Mouse (Mus musculus): ENCODE data around the gene Tars. TPM values are rescaled to one million over a fixed set of nuclear protein-coding genes. Genes with fewer than 3 reads are reported as not detected.

Tars gene
- polyA plus RNA-seq, 1 experiment from 2014 or later: 69.3 TPM

DNA sequence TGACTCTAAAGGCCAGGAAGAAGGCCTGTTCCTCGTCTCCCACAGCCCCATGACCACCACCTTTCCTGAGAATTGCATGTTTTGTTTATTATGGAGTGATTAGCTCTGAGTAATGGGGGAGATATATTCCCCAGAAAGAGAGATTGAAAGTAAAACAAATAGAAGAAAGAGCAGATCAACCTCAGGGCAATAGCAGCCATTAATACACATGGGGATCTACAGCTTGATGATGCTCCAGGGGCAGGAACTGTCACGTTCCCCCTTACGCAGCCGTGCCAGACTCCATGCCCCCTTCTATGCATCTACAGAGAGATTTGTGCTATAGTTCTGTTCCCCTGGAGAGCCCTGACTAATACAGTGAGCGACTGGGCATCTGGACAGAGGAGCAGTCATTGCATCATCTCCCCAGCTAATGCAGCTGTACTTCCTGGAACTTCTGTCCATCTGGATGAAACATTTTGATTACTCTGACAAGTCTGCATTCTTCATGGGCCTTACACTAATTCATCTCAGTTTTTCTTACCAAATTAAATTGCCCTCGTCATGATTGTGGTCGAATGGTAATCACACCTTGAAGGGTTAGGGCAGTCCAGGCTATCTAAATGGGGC, 28.9 kb downstream of the Tars start:
- 67% methylated on average over 7 of the region's 7 CpGs for WGBS
- Histone ChIP-seq H3K36me3 (ENCODE audit: control insufficient read depth, insufficient read depth, low read length) (no peaks in the 10 kb centered on the region), H3K9ac (ENCODE audit: low read depth, low read length) (no peak overlapping the region), H3K9me3 (ENCODE audit: control insufficient read depth, low read length) (no peaks in the 10 kb centered on the region), H3K27me3 (replicated peaks; ENCODE audit: control insufficient read depth, insufficient read depth, low read length) (no peaks in the 10 kb centered on the region), H3K4me3 (ENCODE audit: low read length) (no peak overlapping the region), H3K4me2 (ENCODE audit: low read depth, low read length) (no peak overlapping the region), H3K27ac (ENCODE audit: low read length) (no peak overlapping the region), H3K4me1 (ENCODE audit: control insufficient read depth, insufficient read depth, low read length) (peaks cover 3% of the 10 kb centered on the region; the same call in 1 of the 2 replicates)
- no peak for ATAC-seq

DNA sequence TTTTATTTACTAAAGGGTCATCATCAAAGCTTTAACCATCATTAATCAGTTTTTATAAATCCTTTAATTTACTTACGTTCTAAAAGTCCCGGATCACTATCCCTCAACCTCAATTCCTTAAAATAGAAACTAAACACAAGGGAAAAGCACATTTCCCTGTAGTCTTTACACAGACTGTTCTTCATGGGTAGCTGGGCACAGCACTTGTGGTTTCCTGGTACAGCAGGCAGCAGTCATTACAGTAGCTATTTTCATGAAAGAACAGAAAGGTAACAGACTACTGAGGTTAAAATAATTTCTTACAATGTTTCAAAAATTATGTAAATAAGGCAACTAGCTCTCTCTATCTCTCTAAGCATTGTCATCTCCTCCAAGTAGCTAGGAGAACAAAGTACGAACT, 29.9 kb downstream of the Tars start:
- Histone ChIP-seq H3K9ac (ENCODE audit: low read depth, low read length) (no peak overlapping the region), H3K4me2 (ENCODE audit: low read depth, low read length) (no peak overlapping the region), H3K4me3 (ENCODE audit: low read length) (no peak overlapping the region), H3K27me3 (replicated peaks; ENCODE audit: control insufficient read depth, insufficient read depth, low read length) (no peaks in the 10 kb centered on the region), H3K27ac (ENCODE audit: low read length) (no peak overlapping the region), H3K36me3 (ENCODE audit: control insufficient read depth, insufficient read depth, low read length) (no peaks in the 10 kb centered on the region), H3K4me1 (ENCODE audit: control insufficient read depth, insufficient read depth, low read length) (no peaks in the 10 kb centered on the region), H3K9me3 (ENCODE audit: control insufficient read depth, low read length) (no peaks in the 10 kb centered on the region)
- no peak for ATAC-seq
- WGBS: 66% methylated on average over 3 of the region's 3 CpGs

DNA sequence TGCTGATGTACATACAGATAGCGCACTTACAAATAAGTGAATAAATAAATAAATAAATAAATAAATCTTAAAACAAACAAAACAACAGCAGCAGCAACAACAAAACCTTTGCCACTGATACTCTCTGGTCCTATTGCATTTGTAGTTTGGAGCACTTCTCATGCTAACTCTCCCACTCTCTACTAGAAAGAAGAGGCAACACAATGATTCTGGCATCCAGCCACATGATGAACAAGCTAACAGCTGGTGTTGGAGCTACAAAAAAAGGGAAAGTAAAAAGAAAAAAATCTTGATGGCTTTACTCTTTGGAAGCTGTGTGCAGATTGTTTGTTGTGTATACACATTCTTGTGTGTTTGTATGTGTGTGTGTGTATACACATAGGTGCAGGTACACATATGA, 34.7 kb downstream of the Tars start:
- 96% methylated on average over 1 of the region's 1 CpGs for WGBS
- no peaks in the 10 kb centered on the region for H3K4me1 ChIP-seq (ENCODE audit: control insufficient read depth, insufficient read depth, low read length)
- H3K36me3 ChIP-seq (ENCODE audit: control insufficient read depth, insufficient read depth, low read length): no peaks in the 10 kb centered on the region
- no peak overlapping the region for H3K9ac ChIP-seq (ENCODE audit: low read depth, low read length)
- ATAC-seq: no peak
- H3K4me3 ChIP-seq (ENCODE audit: low read length): no peak overlapping the region
- no peaks in the 10 kb centered on the region for H3K9me3 ChIP-seq (ENCODE audit: control insufficient read depth, low read length)
- H3K27ac ChIP-seq (ENCODE audit: low read length): no peak overlapping the region
- H3K4me2 ChIP-seq (ENCODE audit: low read depth, low read length): no peak overlapping the region
- no peaks in the 10 kb centered on the region for H3K27me3 ChIP-seq (replicated peaks; ENCODE audit: control insufficient read depth, insufficient read depth, low read length)

GRCm38 (mm10) chr15:11364112-11364511, 35.4 kb downstream of the Tars start:
- WGBS: 38% methylated on average over 2 of the region's 2 CpGs
- Histone ChIP-seq H3K4me3 (ENCODE audit: low read length) (no peak overlapping the region), H3K4me1 (ENCODE audit: control insufficient read depth, insufficient read depth, low read length) (no peaks in the 10 kb centered on the region), H3K4me2 (ENCODE audit: low read depth, low read length) (no peak overlapping the region), H3K27ac (ENCODE audit: low read length) (no peak overlapping the region), H3K36me3 (ENCODE audit: control insufficient read depth, insufficient read depth, low read length) (no peaks in the 10 kb centered on the region), H3K9me3 (ENCODE audit: control insufficient read depth, low read length) (no peaks in the 10 kb centered on the region), H3K9ac (ENCODE audit: low read depth, low read length) (no peak overlapping the region), H3K27me3 (replicated peaks; ENCODE audit: control insufficient read depth, insufficient read depth, low read length) (no peaks in the 10 kb centered on the region)
- ATAC-seq: no peak

- no peak overlapping the region for H3K9ac ChIP-seq (ENCODE audit: low read depth, low read length)
- no peaks in the 10 kb centered on the region for H3K4me1 ChIP-seq (ENCODE audit: control insufficient read depth, insufficient read depth, low read length)
- no peaks in the 10 kb centered on the region for H3K9me3 ChIP-seq (ENCODE audit: control insufficient read depth, low read length)
- no peaks in the 10 kb centered on the region for H3K27me3 ChIP-seq (replicated peaks; ENCODE audit: control insufficient read depth, insufficient read depth, low read length)
- no peaks in the 10 kb centered on the region for H3K36me3 ChIP-seq (ENCODE audit: control insufficient read depth, insufficient read depth, low read length)
- H3K27ac ChIP-seq (ENCODE audit: low read length): no peak overlapping the region
- no peak for ATAC-seq
- no peak overlapping the region for H3K4me2 ChIP-seq (ENCODE audit: low read depth, low read length)
- no peak overlapping the region for H3K4me3 ChIP-seq (ENCODE audit: low read length)
- WGBS: 84% methylated on average over 5 of the region's 5 CpGs
These were observed 37.6 kb downstream of the Tars start for GRCm38 (mm10) chr15:11361824-11362223.

- no peaks in the 10 kb centered on the region for H3K4me1 ChIP-seq (ENCODE audit: control insufficient read depth, insufficient read depth, low read length)
- no peak overlapping the region for H3K4me3 ChIP-seq (ENCODE audit: low read length)
- H3K4me2 ChIP-seq (ENCODE audit: low read depth, low read length): no peak overlapping the region
- H3K9me3 ChIP-seq (ENCODE audit: control insufficient read depth, low read length): no peaks in the 10 kb centered on the region
- H3K27ac ChIP-seq (ENCODE audit: low read length): no peak overlapping the region
- no peaks in the 10 kb centered on the region for H3K36me3 ChIP-seq (ENCODE audit: control insufficient read depth, insufficient read depth, low read length)
- no peak for ATAC-seq
- no peak overlapping the region for H3K9ac ChIP-seq (ENCODE audit: low read depth, low read length)
- 72% methylated on average over 1 of the region's 1 CpGs for WGBS
- H3K27me3 ChIP-seq (replicated peaks; ENCODE audit: control insufficient read depth, insufficient read depth, low read length): no peaks in the 10 kb centered on the region
These were observed 38.6 kb downstream of the Tars start for GRCm38 (mm10) chr15:11360888-11361287.

- Histone ChIP-seq H3K27ac (ENCODE audit: low read length) (no peak overlapping the region), H3K4me1 (ENCODE audit: control insufficient read depth, insufficient read depth, low read length) (no peaks in the 10 kb centered on the region), H3K9me3 (ENCODE audit: control insufficient read depth, low read length) (no peaks in the 10 kb centered on the region), H3K9ac (ENCODE audit: low read depth, low read length) (no peak overlapping the region), H3K4me2 (ENCODE audit: low read depth, low read length) (no peak overlapping the region), H3K27me3 (replicated peaks; ENCODE audit: control insufficient read depth, insufficient read depth, low read length) (no peaks in the 10 kb centered on the region), H3K36me3 (ENCODE audit: control insufficient read depth, insufficient read depth, low read length) (no peaks in the 10 kb centered on the region), H3K4me3 (ENCODE audit: low read length) (no peak overlapping the region)
- no peak for ATAC-seq
- WGBS: 95% methylated on average over 2 of the region's 2 CpGs
These were observed 42.0 kb downstream of the Tars start for GRCm38 (mm10) chr15:11357501-11357900.

- Histone ChIP-seq H3K4me2 (ENCODE audit: low read depth, low read length) (no peak overlapping the region), H3K36me3 (ENCODE audit: control insufficient read depth, insufficient read depth, low read length) (no peaks in the 10 kb centered on the region), H3K4me1 (ENCODE audit: control insufficient read depth, insufficient read depth, low read length) (no peaks in the 10 kb centered on the region), H3K9ac (ENCODE audit: low read depth, low read length) (no peak overlapping the region), H3K27me3 (replicated peaks; ENCODE audit: control insufficient read depth, insufficient read depth, low read length) (no peaks in the 10 kb centered on the region), H3K27ac (ENCODE audit: low read length) (no peak overlapping the region), H3K9me3 (ENCODE audit: control insufficient read depth, low read length) (no peaks in the 10 kb centered on the region), H3K4me3 (ENCODE audit: low read length) (no peak overlapping the region)
- ATAC-seq: no peak
- 74% methylated on average over 3 of the region's 3 CpGs for WGBS
These were observed 43.6 kb downstream of the Tars start for GRCm38 (mm10) chr15:11355865-11356264.

GRCm38 (mm10) chr15:11339467-11340180, 59.8 kb downstream of the Tars start:
- 75% methylated on average over 7 of the region's 7 CpGs for WGBS
- no peaks in the 10 kb centered on the region for H3K4me1 ChIP-seq (ENCODE audit: control insufficient read depth, insufficient read depth, low read length)
- no peaks in the 10 kb centered on the region for H3K9me3 ChIP-seq (ENCODE audit: control insufficient read depth, low read length)
- H3K36me3 ChIP-seq (ENCODE audit: control insufficient read depth, insufficient read depth, low read length): no peaks in the 10 kb centered on the region
- no peak overlapping the region for H3K9ac ChIP-seq (ENCODE audit: low read depth, low read length)
- no peak overlapping the region for H3K27ac ChIP-seq (ENCODE audit: low read length)
- H3K27me3 ChIP-seq (replicated peaks; ENCODE audit: control insufficient read depth, insufficient read depth, low read length): no peaks in the 10 kb centered on the region
- no peak overlapping the region for H3K4me2 ChIP-seq (ENCODE audit: low read depth, low read length)
- no peak overlapping the region for H3K4me3 ChIP-seq (ENCODE audit: low read length)
- no peak for ATAC-seq

Data from intestine, embryonic 16.5 days (tissue).